Mouse (Mus musculus) CH12.LX (cell line): ENCODE measurements at regions not wholly inside any gene's neighbourhood (a gene's known extent, or its start where the extent isn't known, plus 50 kb on each side); places are given as distances from the start of the nearest gene placed in this dataset.
A peak's percentile ranks its signal among the peaks of the same experiment; 100 is the strongest.

Experiments used
- DNase-seq: peaks from one replicate; pipeline ENCODE4 v3.0.0-alpha.2; 2013; ENCODE audit errors: extremely low read depth
- H3K27ac ChIP-seq: 2 replicates; pipeline ENCODE4 v1.5.1; 2012; ENCODE audit warnings: low read depth, mild to moderate bottlenecking, control low read depth, moderate library complexity; ENCODE audit not compliant: insufficient read depth
- H3K27me3 ChIP-seq: replicated peaks from 2 replicates; pipeline ENCODE3; 2012; ENCODE audit warnings: inconsistent platforms
- H3K36me3 ChIP-seq, 2 experiments: replicated peaks in 1 of 2; 2 replicates each; pipeline versions ENCODE3 to v1.6.1; 2012; ENCODE audit warnings: inconsistent platforms in 1 of 2, low read length in 1 of 2, mild to moderate bottlenecking in 1 of 2, mixed read lengths in 1 of 2, moderate library complexity in 1 of 2; ENCODE audit not compliant: control insufficient read depth in 1 of 2, insufficient read depth in 1 of 2
- H3K4me1 ChIP-seq, 2 experiments: 2 replicates each; pipeline ENCODE4 v1.6.1; 2012; ENCODE audit warnings: inconsistent platforms in 1 of 2, moderate library complexity in 1 of 2; ENCODE audit not compliant: insufficient read depth in 2 of 2, control insufficient read depth in 1 of 2
- H3K4me2 ChIP-seq: 2 replicates; pipeline ENCODE4 v1.6.1; 2012; ENCODE audit warnings: low read depth, mild to moderate bottlenecking, control low read depth; ENCODE audit not compliant: poor library complexity, insufficient read depth, severe bottlenecking
- H3K4me3 ChIP-seq, 3 experiments: fragments of 150-350 bp in 1 of 3; sonication (generic) in 1 of 3; replicated peaks in 1 of 3; 2 replicates each; pipeline versions ENCODE3 to v1.5.1; 2011 to 2012; ENCODE audit warnings: low read depth in 2 of 3, low read length in 2 of 3, mild to moderate bottlenecking in 2 of 3, moderate library complexity in 2 of 3, control low read depth in 1 of 3, improper control_type of control experiment in 1 of 3, inconsistent platforms in 1 of 3, mixed read lengths in 1 of 3; ENCODE audit not compliant: poor library complexity in 1 of 3
- H3K79me2 ChIP-seq: replicated peaks from 2 replicates; pipeline ENCODE4 v1.6.1; 2012; ENCODE audit warnings: mild to moderate bottlenecking, moderate library complexity; ENCODE audit not compliant: control insufficient read depth, poor library complexity, insufficient read depth, severe bottlenecking; ENCODE audit errors: extremely low read depth
- H3K9ac ChIP-seq: 2 replicates; pipeline ENCODE4 v1.6.1; 2012; ENCODE audit warnings: low read depth, mild to moderate bottlenecking, control low read depth, moderate library complexity; ENCODE audit not compliant: insufficient read depth
- H3K9me3 ChIP-seq: replicated peaks from 2 replicates; pipeline ENCODE3; 2012; ENCODE audit warnings: low read length, inconsistent platforms, mixed read lengths
- BHLHE40 ChIP-seq: IDR thresholded peaks from 2 replicates; pipeline ENCODE4 v1.6.1; 2011; ENCODE audit warnings: mild to moderate bottlenecking, low read depth, low read length, improper control_type of control experiment
- CTCF ChIP-seq, 2 experiments: IDR thresholded peaks in 1 of 2; conservative IDR thresholded peaks in 1 of 2; 2 replicates each; pipeline ENCODE4 v1.5.1; 2011 to 2012; ENCODE audit warnings: low read depth in 2 of 2, low read length in 2 of 2, improper control_type of control experiment in 1 of 2, inconsistent platforms in 1 of 2, mild to moderate bottlenecking in 1 of 2, moderate library complexity in 1 of 2
- ELF1 ChIP-seq: IDR thresholded peaks from 2 replicates; pipeline ENCODE4 v1.6.1; 2014; ENCODE audit warnings: low read depth, mild to moderate bottlenecking, inconsistent platforms, low read length, improper control_type of control experiment
- ETS1 ChIP-seq: conservative IDR thresholded peaks from 2 replicates; pipeline ENCODE4 v1.6.1; 2012; ENCODE audit warnings: low read depth, mild to moderate bottlenecking, inconsistent platforms, low read length, improper control_type of control experiment, moderate library complexity
- HCFC1 ChIP-seq: IDR thresholded peaks from 2 replicates; pipeline ENCODE4 v1.6.1; 2012; ENCODE audit warnings: low read depth, mild to moderate bottlenecking, inconsistent platforms, low read length, improper control_type of control experiment
- IRF4 ChIP-seq: IDR thresholded peaks from 2 replicates; pipeline ENCODE4 v1.6.1; 2014; ENCODE audit warnings: low read depth, mild to moderate bottlenecking, inconsistent platforms, low read length, improper control_type of control experiment
- MXI1 ChIP-seq: IDR thresholded peaks from 2 replicates; pipeline ENCODE4 v1.6.1; 2011; ENCODE audit warnings: mild to moderate bottlenecking, low read depth, low read length, improper control_type of control experiment
- MYC ChIP-seq: IDR thresholded peaks from 2 replicates; pipeline ENCODE4 v1.6.1; 2011; ENCODE audit warnings: low read depth, mild to moderate bottlenecking, improper control_type of control experiment, low read length
- NELFE ChIP-seq: IDR thresholded peaks from 2 replicates; pipeline ENCODE4 v1.6.1; 2011; ENCODE audit warnings: low read depth, low read length, improper control_type of control experiment
- PAX5 ChIP-seq: IDR thresholded peaks from 2 replicates; pipeline ENCODE4 v1.6.1; 2012; ENCODE audit warnings: low read length, inconsistent platforms, mixed read lengths
- POLR2AphosphoS2 ChIP-seq: IDR thresholded peaks from 2 replicates; pipeline ENCODE4 v1.6.1; 2011; ENCODE audit warnings: low read depth, low read length, improper control_type of control experiment
- RCOR1 ChIP-seq: conservative IDR thresholded peaks from 2 replicates; pipeline ENCODE4 v1.6.1; 2012; ENCODE audit warnings: low read depth, mild to moderate bottlenecking, inconsistent platforms, low read length, improper control_type of control experiment
- SIN3A ChIP-seq: IDR thresholded peaks from 2 replicates; pipeline ENCODE4 v1.6.1; 2012; ENCODE audit warnings: low read length, improper control_type of control experiment, inconsistent platforms
- SMC3 ChIP-seq: IDR thresholded peaks from 2 replicates; pipeline ENCODE4 v1.6.1; 2011; ENCODE audit warnings: low read depth, low read length, improper control_type of control experiment
- UBTF ChIP-seq: IDR thresholded peaks from 2 replicates; pipeline ENCODE4 v1.6.1; 2012; ENCODE audit warnings: low read depth, mild to moderate bottlenecking, inconsistent platforms, low read length, improper control_type of control experiment, moderate library complexity
- ZMIZ1 ChIP-seq: IDR thresholded peaks from 2 replicates; pipeline ENCODE4 v1.6.1; 2012; ENCODE audit warnings: low read depth, mild to moderate bottlenecking, inconsistent platforms, low read length, improper control_type of control experiment
- ZNF384 ChIP-seq: IDR thresholded peaks from 2 replicates; pipeline ENCODE4 v1.6.1; 2012; ENCODE audit warnings: low read depth, low read length, improper control_type of control experiment, inconsistent platforms
- dilution Hi-C: fragments of 300-500 bp; cut with MboI; formaldehyde crosslinking; loops from 2 replicates; pipeline ENCODE4 v1.14.3; 2020; ENCODE audit warnings: low sequenced_read_pairs; ENCODE audit not compliant: extremely low pct_unique_long_range_greater_than_20kb, extremely low pct_ligation_motif_present
- in situ Hi-C: fragments of 300-500 bp; cut with MboI; formaldehyde crosslinking; loops from 3 replicates; pipeline ENCODE4 v1.14.3; 2019; ENCODE audit warnings: low sequenced_read_pairs, low pct_ligation_motif_present, low pct_unique_long_range_greater_than_20kb, mixed read lengths

GRCm38 (mm10) chr9:43504270-43504932 is 193.8 kb downstream of the Trim29 start:
- dilution Hi-C loops = no loop called here
- in situ Hi-C loops = no loop called here
- no peak overlapping the region for H3K27ac ChIP-seq
- H3K27me3 ChIP-seq = peaks cover 87% of the 10 kb centered on the region
- H3K9ac ChIP-seq = no peak overlapping the region
- 0 out of 2 replicates have a peak overlapping the region, but pooled peaks have one; percentile 5 for H3K4me2 ChIP-seq
- no peak overlapping the region for H3K4me3 ChIP-seq
- no peaks in the 10 kb centered on the region for H3K79me2 ChIP-seq
- DNase-seq = no peak
- H3K4me1 ChIP-seq = no peaks in the 10 kb centered on the region
- TF ChIP-seq CTCF (conservative IDR thresholded peaks at IDR 0.05 in 1 of 2, IDR thresholded peaks at IDR 0.05 in 1 of 2; ENCODE audit: low read depth in 2 of 2, low read length in 2 of 2) (no peak), BHLHE40 (no peak)
- no peaks in the 10 kb centered on the region for H3K36me3 ChIP-seq
- no peaks in the 10 kb centered on the region for H3K9me3 ChIP-seq

- H3K27ac ChIP-seq = no peak overlapping the region
- peaks cover 86% of the 10 kb centered on the region for H3K27me3 ChIP-seq
- dilution Hi-C loops (no loop called here), in situ Hi-C loops (no loop called here)
- no peaks in the 10 kb centered on the region for H3K36me3 ChIP-seq
- DNase-seq = no peak
- no peaks in the 10 kb centered on the region for H3K79me2 ChIP-seq
- no peak overlapping the region for H3K9ac ChIP-seq
- H3K4me3 ChIP-seq = no peak overlapping the region
- no peaks in the 10 kb centered on the region for H3K9me3 ChIP-seq
- TF ChIP-seq PAX5 (no peak), MXI1 (no peak), NELFE (no peak), IRF4 (no peak), RCOR1 (no peak), POLR2AphosphoS2 (no peak), SIN3A (no peak), ETS1 (no peak), HCFC1 (no peak), MYC (no peak), ELF1 (no peak), ZMIZ1 (no peak), ZNF384 (no peak), UBTF (no peak), SMC3 (no peak)
- H3K4me2 ChIP-seq = no peak overlapping the region
- H3K4me1 ChIP-seq = no peaks in the 10 kb centered on the region
Measured at GRCm38 (mm10) chr9:43505856-43506255, 195.2 kb downstream of the Trim29 start.
